Mouse (Mus musculus) limb, embryonic 14.5 days (tissue): ENCODE results near the gene Tpra1. TPM values are rescaled to one million over a fixed set of nuclear protein-coding genes. Genes with fewer than 3 reads are reported as not detected.

Experiments used
- ATAC-seq: fragments of 200-750 bp; cut with Nextera tagmentation; 2 replicates; pipeline ENCODE4 v1.8.0; 2017; ENCODE audit warnings: low read depth, moderate number of reproducible peaks, moderate TSS enrichment; ENCODE audit not compliant: low FRiP score
- DNase-seq: peaks from one replicate; pipeline ENCODE4 v3.0.0-alpha.2; 2015; ENCODE audit warnings: low spot score
- H3K27ac ChIP-seq: fragments of 300-500 bp; sonication (generic); replicated peaks from 2 replicates; pipeline ENCODE4 v1.5.1; 2014; ENCODE audit warnings: low read depth, mild to moderate bottlenecking, low read length, moderate library complexity, mixed read lengths
- H3K27me3 ChIP-seq: fragments of 300-500 bp; sonication (generic); 2 replicates; pipeline ENCODE4 v1.6.1; 2014; ENCODE audit warnings: low read length, mixed read lengths; ENCODE audit not compliant: control insufficient read depth, insufficient read depth
- H3K36me3 ChIP-seq: fragments of 300-500 bp; sonication (generic); 2 replicates; pipeline ENCODE4 v1.6.1; 2014; ENCODE audit warnings: mild to moderate bottlenecking, low read length, moderate library complexity, mixed read lengths; ENCODE audit not compliant: control insufficient read depth, insufficient read depth
- H3K4me1 ChIP-seq: fragments of 300-500 bp; sonication (generic); 2 replicates; pipeline ENCODE4 v1.6.1; 2014; ENCODE audit warnings: antibody characterized with exemption, low read length, mixed read lengths; ENCODE audit not compliant: control insufficient read depth, insufficient read depth
- H3K4me2 ChIP-seq: fragments of 300-500 bp; sonication (generic); replicated peaks from 2 replicates; pipeline ENCODE4 v1.6.1; 2014; ENCODE audit warnings: low read depth, mild to moderate bottlenecking, low read length, moderate library complexity; ENCODE audit not compliant: severe bottlenecking
- H3K4me3 ChIP-seq: fragments of 300-500 bp; sonication (generic); replicated peaks from 2 replicates; pipeline ENCODE4 v1.5.1; 2014; ENCODE audit warnings: low read length
- H3K9ac ChIP-seq: fragments of 300-500 bp; sonication (generic); 2 replicates; pipeline ENCODE4 v1.6.1; 2014; ENCODE audit warnings: mild to moderate bottlenecking, low read depth, low read length, moderate library complexity; ENCODE audit not compliant: severe bottlenecking
- H3K9me3 ChIP-seq: fragments of 300-500 bp; sonication (generic); 2 replicates; pipeline ENCODE4 v1.6.1; 2016; ENCODE audit warnings: low read length; ENCODE audit not compliant: control insufficient read depth
- POLR2A ChIP-seq: fragments of 200-500 bp; IDR thresholded peaks from 2 replicates; pipeline ENCODE4 v1.8.0; 2012; ENCODE audit warnings: inconsistent platforms, mild to moderate bottlenecking, moderate library complexity, borderline replicate concordance; ENCODE audit not compliant: insufficient read depth, insufficient read length; ENCODE audit errors: extremely low read depth
- WGBS: fragments of 180-500 bp; shearing (Covaris S2); extraction: QIAGEN DNeasy Blood & Tissue Kit; methylation state at CpG from one replicate; pipeline ENCODE4 v1.1.7; 2014; 5-methylcytosine and 5-hydroxymethylcytosine counted together
- polyA plus RNA-seq, 2 experiments: library from polyadenylated mRNA; depleted of rRNA in 1 of 2; stranded (reverse) in 1 of 2; unstranded in 1 of 2; fragments of >200 nt; fragmentation: Nextera tagmentation in 1 of 2; extraction: Ambion mirVana in 1 of 2; gene quantifications; 2 replicates each; pipeline versions ENCODE4 v1.2.1 to v1.2.3; 2012 to 2014

The Tpra1 gene
- polyA plus RNA-seq, 2 experiments, result 62.2 to 141 TPM

DNA sequence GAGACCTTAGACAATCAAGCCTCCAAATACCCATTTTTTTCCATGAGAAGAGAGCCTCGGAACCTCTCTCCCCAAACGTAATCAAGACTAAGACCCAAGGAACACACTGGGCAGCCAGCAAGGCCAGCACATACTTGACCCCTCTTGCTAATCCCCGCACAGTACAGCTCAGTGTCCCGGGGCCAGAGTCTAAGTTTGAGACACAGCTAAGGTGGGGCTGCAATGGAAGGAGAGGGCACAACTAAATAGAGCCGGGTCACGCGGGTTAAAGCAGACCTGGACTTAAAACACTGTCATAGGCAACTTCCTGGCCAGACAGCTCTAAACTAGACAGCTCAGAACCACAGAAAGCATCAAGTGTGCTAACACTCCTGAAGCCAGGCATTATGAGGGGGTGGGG, 11.2 kb upstream of the Tpra1 start:
- Histone ChIP-seq H3K9ac (no peak overlapping the region), H3K27me3 (no peaks in the 10 kb centered on the region), H3K9me3 (no peaks in the 10 kb centered on the region), H3K27ac (no peak overlapping the region), H3K36me3 (peaks cover 98% of the 10 kb centered on the region), H3K4me2 (no peak overlapping the region), H3K4me3 (no peak overlapping the region), H3K4me1 (no peaks in the 10 kb centered on the region)
- no peak for ATAC-seq
- no peak for DNase-seq
- 96% methylated on average over 7 of the region's 7 CpGs for WGBS
- TF ChIP-seq POLR2A, result no peak

DNA sequence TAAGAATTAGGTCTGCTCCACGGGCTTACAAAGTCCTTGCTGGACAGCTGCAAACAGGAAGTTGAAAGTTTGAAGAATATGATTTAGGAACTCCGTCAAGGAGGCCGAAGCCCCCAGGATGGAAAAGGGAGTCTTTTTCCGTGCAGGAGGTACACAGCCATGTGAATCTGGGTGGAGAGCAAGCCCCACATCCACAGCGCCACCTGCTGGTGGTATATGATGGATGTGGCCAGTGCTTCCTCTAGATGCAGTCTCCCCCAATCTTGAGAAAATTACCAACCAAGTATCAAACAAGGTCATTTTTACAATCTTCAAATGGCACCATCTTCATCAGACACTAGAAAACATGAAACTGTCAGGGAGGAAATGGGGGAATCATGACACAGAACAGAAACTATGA, 8.5 kb upstream of the Tpra1 start:
- no peak for TF ChIP-seq POLR2A

DNA sequence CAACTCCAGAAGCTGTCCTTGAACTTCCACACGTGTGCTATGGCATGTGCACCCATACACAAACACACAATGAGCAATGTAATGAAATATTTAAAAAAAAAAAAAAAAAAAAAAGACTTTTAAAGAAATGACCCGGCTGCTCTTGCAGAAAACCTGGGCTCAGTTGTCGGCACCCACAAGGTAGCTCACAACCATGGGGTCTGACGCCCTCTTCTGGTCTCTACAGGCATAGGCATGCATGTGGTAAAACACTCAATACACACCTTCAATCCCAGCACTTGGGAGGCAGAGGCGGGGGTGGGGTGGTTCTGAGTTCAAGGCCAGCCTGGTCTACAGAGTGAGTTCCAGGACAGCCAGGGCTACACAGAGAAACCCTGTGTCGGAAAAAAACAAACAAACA, 6.1 kb upstream of the Tpra1 start:
- H3K9ac ChIP-seq, result no peak overlapping the region
- 87% methylated on average over 6 of the region's 6 CpGs for WGBS
- no peak for TF ChIP-seq POLR2A
- H3K9me3 ChIP-seq, result no peaks in the 10 kb centered on the region
- DNase-seq, result no peak
- H3K4me3 ChIP-seq, result no peak overlapping the region
- peaks cover 8% of the 10 kb centered on the region; the same call in 1 of the 2 replicates for H3K4me1 ChIP-seq
- no peaks in the 10 kb centered on the region for H3K27me3 ChIP-seq
- no peak overlapping the region for H3K27ac ChIP-seq
- no peak overlapping the region for H3K4me2 ChIP-seq
- ATAC-seq, result no peak
- peaks cover 59% of the 10 kb centered on the region for H3K36me3 ChIP-seq

More for the DNA sequence above, 8.5 kb upstream of the Tpra1 start:
- no peak overlapping the region for H3K4me2 ChIP-seq
- H3K36me3 ChIP-seq, result peaks cover 83% of the 10 kb centered on the region
- H3K27me3 ChIP-seq, result no peaks in the 10 kb centered on the region
- no peak overlapping the region for H3K27ac ChIP-seq
- H3K9ac ChIP-seq, result no peak overlapping the region
- no peaks in the 10 kb centered on the region for H3K9me3 ChIP-seq
- DNase-seq, result peak; percentile 47
- H3K4me3 ChIP-seq, result no peak overlapping the region
- no peak for ATAC-seq
- WGBS, result 68% methylated on average over 5 of the region's 5 CpGs
- peaks cover 8% of the 10 kb centered on the region; the same call in 1 of the 2 replicates for H3K4me1 ChIP-seq

DNA sequence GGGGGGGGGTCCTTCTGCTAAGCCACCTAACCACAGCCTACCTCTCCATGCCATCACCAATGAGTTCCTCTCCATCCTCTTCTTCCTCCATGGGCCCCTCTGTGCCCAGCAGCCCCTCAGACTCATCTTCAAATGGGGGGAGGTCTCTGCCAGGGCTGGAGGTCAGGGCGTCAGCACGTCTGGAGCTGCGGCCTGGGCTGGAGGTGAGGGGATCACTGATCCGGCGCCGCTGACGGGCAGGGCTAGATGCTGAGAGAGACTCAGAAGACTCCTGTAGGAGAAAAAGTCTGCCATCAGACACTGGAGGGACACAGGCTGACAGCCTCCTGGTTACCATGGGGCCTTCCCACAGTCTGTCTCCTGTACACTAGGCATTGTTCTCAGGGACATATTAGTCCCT, 4.8 kb upstream of the Tpra1 start:
- ATAC-seq (no peak), DNase-seq (no peak)
- H3K9me3 ChIP-seq, result no peaks in the 10 kb centered on the region
- peak overlapping the region; percentile 38 for H3K9ac ChIP-seq
- peak overlapping the region; percentile 70 for H3K4me2 ChIP-seq
- H3K27ac ChIP-seq, result no peak overlapping the region
- H3K4me3 ChIP-seq, result peak overlapping the region; percentile 78
- no peaks in the 10 kb centered on the region for H3K27me3 ChIP-seq
- peaks cover 15% of the 10 kb centered on the region; the same call in 1 of the 2 replicates for H3K4me1 ChIP-seq
- TF ChIP-seq POLR2A, result no peak
- H3K36me3 ChIP-seq, result peaks cover 46% of the 10 kb centered on the region
- WGBS, result 67% methylated on average over 7 of the region's 7 CpGs

DNA sequence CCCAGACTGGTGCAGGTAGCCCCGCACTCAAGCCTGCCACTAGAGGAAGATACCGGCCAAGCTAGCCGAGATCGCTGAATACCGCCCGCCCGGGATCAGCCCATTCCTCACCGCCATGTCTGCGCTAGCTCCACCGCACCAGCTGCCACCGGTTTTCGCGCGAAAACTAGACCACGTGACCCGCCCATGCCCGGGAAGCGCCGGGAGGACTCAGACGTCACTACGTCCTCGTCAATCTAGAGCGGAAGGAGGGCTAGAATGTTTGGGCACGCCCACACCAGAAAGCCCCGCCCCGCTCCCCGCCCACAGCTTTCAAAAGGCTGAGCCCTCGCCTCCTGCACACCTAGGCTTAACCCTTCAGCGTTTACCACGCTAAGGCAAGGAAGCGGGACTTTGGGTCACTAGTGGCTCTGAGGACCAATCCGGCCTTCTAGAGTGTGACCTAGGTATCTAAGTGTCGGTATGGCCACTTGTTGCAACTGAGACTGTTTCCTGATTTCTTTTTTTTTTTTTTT, 3.5 kb upstream of the Tpra1 start, which contains the start of gene Mcm2:
Gene Mcm2 (minus strand): TSS at position 247 of the 515 bp plus-strand sequence.
- H3K4me1 ChIP-seq, result peaks cover 23% of the 10 kb centered on the region
- H3K9ac ChIP-seq, result peak within 1 kb of the TSS; percentile 87
- H3K36me3 ChIP-seq, result peaks cover 34% of the 10 kb centered on the region
- TF ChIP-seq POLR2A, result no peak
- no peaks in the 10 kb centered on the region for H3K9me3 ChIP-seq
- peak within 1 kb of the TSS; percentile 75 for H3K27ac ChIP-seq
- peak; percentile 90 for ATAC-seq
- DNase-seq, result peak; percentile 96
- H3K4me2 ChIP-seq, result peak within 1 kb of the TSS; percentile 70
- H3K27me3 ChIP-seq, result no peaks in the 10 kb centered on the region
- 2% methylated on average over 31 of the region's 33 CpGs for WGBS
- H3K4me3 ChIP-seq, result peak within 1 kb of the TSS; percentile 78

DNA sequence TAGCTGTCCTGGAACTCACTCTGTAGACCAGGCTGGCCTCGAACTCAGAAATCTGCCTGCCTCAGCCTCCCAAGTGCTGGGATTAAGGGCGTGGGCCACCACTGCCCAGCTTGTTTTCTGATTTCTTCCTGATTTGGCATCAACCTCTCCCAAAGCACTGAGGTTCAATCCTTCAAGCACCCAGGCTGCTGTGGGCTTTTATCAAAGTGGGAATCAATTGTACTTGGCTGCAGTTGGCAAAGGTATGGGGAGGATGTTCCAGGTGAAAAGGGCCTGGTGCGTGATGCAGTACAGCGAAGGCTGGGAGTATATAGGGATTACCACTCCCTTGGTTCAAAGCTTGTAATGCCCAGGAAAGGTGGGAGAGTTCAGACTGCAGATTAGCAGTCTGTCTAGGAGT, 3.0 kb upstream of the Tpra1 start:
- DNase-seq (no peak), ATAC-seq (no peak)
- Histone ChIP-seq H3K9me3 (no peaks in the 10 kb centered on the region), H3K4me2 (peak overlapping the region; percentile 70), H3K4me3 (peak overlapping the region; percentile 78), H3K36me3 (peaks cover 29% of the 10 kb centered on the region), H3K9ac (no peak overlapping the region), H3K4me1 (peaks cover 27% of the 10 kb centered on the region), H3K27me3 (no peaks in the 10 kb centered on the region), H3K27ac (no peak overlapping the region)
- WGBS, result 62% methylated on average over 4 of the region's 4 CpGs
- no peak for TF ChIP-seq POLR2A
